Mouse (Mus musculus): ENCODE results near the gene Macrod2. TPM values are rescaled to one million over a fixed set of nuclear protein-coding genes. Genes with fewer than 3 reads are reported as not detected.
A peak's percentile ranks its signal among the peaks of the same experiment; 100 is the strongest.

Macrod2 gene
- polyA plus RNA-seq, 1 experiment from 2014 or later: 47.6 TPM

DNA sequence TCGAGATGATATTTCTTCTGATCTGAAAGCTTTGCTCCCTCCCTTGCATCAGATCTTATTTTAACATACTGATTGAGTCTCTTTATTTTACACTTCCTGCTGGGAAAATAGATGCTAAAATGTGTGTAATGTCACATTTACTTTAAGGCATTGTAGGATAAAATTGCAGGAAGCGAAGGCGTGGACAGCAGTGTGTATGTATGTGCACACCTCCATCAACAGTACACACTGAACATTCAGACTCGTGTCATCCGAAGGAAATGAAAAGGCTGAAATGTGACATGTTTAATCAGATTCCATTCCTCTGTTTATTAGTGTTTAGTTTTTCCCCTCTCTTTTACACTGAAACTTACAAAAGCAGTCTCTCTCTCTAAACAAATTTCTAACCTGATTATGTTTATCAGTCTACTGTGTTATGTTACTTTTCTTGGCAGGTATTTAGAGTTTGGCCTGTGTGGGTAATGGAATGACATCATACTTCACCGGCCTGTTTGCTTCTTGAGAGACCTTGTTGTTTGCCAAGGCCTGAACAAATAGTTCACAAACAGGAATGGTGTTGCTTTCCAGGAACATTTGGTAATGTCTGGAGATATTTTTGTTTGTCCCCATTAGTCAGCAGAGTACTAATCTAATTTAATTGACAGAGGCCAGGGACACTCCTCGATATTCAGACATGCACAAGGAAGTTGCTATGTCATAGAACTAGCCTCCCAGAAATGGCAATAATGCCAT, 1588.7 kb downstream of the Macrod2 start:
- WGBS: 91% methylated on average over 7 of the region's 7 CpGs
- no peaks in the 10 kb centered on the region for H3K4me1 ChIP-seq (replicated peaks; ENCODE audit: control insufficient read depth, insufficient read depth, low read length)
- no peak overlapping the region for H3K9ac ChIP-seq (ENCODE audit: low read length)
- no peak overlapping the region for H3K4me3 ChIP-seq (ENCODE audit: low read depth, low read length)
- no peak for DNase-seq (ENCODE audit: low spot score)
- ATAC-seq (replicated peaks; ENCODE audit: low FRiP score): no peak
- no peaks in the 10 kb centered on the region for H3K9me3 ChIP-seq (ENCODE audit: control insufficient read depth, low read length)
- H3K36me3 ChIP-seq (ENCODE audit: control insufficient read depth, insufficient read depth, low read length): no peaks in the 10 kb centered on the region
- no peak overlapping the region for H3K27ac ChIP-seq (ENCODE audit: low read depth, low read length)
- no peak overlapping the region for H3K4me2 ChIP-seq (ENCODE audit: low read depth, low read length, severe bottlenecking)
- H3K27me3 ChIP-seq (ENCODE audit: control insufficient read depth, insufficient read depth, low read length): no peaks in the 10 kb centered on the region

DNA sequence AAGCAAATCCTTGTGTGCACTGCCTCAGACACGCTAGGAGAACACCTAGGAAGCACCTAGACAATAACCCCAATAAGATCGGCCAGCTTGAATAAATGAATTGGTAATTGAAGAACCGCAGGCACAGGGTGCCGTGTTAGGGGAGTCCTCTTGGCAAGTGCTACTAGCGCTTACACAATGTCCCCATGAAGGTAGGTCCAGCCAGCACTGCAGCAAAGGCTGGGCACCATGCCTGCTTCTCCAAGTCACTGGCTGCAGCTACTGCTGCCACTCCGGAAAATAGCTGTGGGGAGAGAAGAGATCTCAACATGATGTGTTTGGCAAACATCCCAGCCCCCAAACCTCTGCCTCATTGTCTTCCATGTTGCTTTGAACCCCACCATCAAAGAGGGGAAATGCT, 1603.8 kb downstream of the Macrod2 start:
- no peaks in the 10 kb centered on the region for H3K4me1 ChIP-seq (replicated peaks; ENCODE audit: control insufficient read depth, insufficient read depth, low read length)
- DNase-seq (ENCODE audit: low spot score): no peak
- ATAC-seq (replicated peaks; ENCODE audit: low FRiP score): no peak
- no peak overlapping the region for H3K4me3 ChIP-seq (ENCODE audit: low read depth, low read length)
- WGBS: 79% methylated on average over 6 of the region's 6 CpGs
- H3K27ac ChIP-seq (ENCODE audit: low read depth, low read length): no peak overlapping the region
- no peaks in the 10 kb centered on the region for H3K9me3 ChIP-seq (ENCODE audit: control insufficient read depth, low read length)
- H3K27me3 ChIP-seq (ENCODE audit: control insufficient read depth, insufficient read depth, low read length): no peaks in the 10 kb centered on the region
- no peak overlapping the region for H3K4me2 ChIP-seq (ENCODE audit: low read depth, low read length, severe bottlenecking)
- H3K36me3 ChIP-seq (ENCODE audit: control insufficient read depth, insufficient read depth, low read length): no peaks in the 10 kb centered on the region
- no peak overlapping the region for H3K9ac ChIP-seq (ENCODE audit: low read length)

DNA sequence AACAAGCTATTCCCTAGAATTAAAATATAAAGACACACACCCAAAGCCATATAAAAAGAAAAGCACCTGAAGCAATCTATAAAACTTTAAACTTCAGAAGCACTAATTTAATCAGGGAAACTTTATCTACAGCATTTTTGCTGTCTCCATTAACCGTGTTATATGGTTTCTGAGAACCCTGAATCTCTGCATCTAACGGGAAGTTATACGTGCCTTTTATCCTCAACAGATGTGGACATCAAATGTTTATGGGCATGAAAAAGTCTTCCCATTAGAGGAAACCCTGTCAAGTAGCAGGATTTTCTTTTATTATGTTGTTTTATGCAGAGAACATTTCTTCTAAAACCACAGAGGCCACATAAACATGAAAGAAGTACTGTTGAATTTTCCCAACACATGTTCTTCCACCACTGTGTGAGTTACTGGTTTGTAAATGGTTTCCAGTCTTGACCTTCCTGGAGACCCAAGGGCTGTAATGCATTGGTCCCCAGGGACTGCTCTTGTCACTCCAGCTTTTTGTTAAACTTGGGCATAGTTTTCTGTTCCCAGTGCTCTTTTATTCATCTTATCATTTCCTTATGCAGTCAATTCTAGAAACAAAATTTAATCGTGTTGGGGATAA, 1629.5 kb downstream of the Macrod2 start:
- WGBS: 85% methylated on average over 4 of the region's 4 CpGs
- Histone ChIP-seq H3K27ac (ENCODE audit: low read depth, low read length) (no peak overlapping the region), H3K9me3 (ENCODE audit: control insufficient read depth, low read length) (no peaks in the 10 kb centered on the region), H3K4me1 (replicated peaks; ENCODE audit: control insufficient read depth, insufficient read depth, low read length) (no peaks in the 10 kb centered on the region), H3K4me2 (ENCODE audit: low read depth, low read length, severe bottlenecking) (no peak overlapping the region), H3K27me3 (ENCODE audit: control insufficient read depth, insufficient read depth, low read length) (no peaks in the 10 kb centered on the region), H3K36me3 (ENCODE audit: control insufficient read depth, insufficient read depth, low read length) (no peaks in the 10 kb centered on the region), H3K4me3 (ENCODE audit: low read depth, low read length) (no peak overlapping the region), H3K9ac (ENCODE audit: low read length) (no peak overlapping the region)
- DNase-seq (ENCODE audit: low spot score): no peak
- no peak for ATAC-seq (replicated peaks; ENCODE audit: low FRiP score)

- Histone ChIP-seq H3K9me3 (ENCODE audit: control insufficient read depth, low read length) (no peaks in the 10 kb centered on the region), H3K9ac (ENCODE audit: low read length) (no peak overlapping the region), H3K4me2 (ENCODE audit: low read depth, low read length, severe bottlenecking) (no peak overlapping the region), H3K4me3 (ENCODE audit: low read depth, low read length) (no peak overlapping the region), H3K4me1 (replicated peaks; ENCODE audit: control insufficient read depth, insufficient read depth, low read length) (no peaks in the 10 kb centered on the region; the same call in 1 of the 2 replicates), H3K27ac (ENCODE audit: low read depth, low read length) (no peak overlapping the region), H3K27me3 (ENCODE audit: control insufficient read depth, insufficient read depth, low read length) (no peaks in the 10 kb centered on the region), H3K36me3 (ENCODE audit: control insufficient read depth, insufficient read depth, low read length) (no peaks in the 10 kb centered on the region)
- DNase-seq (ENCODE audit: low spot score) (no peak), ATAC-seq (replicated peaks; ENCODE audit: low FRiP score) (no peak)
Measured at GRCm38 (mm10) chr2:142026721-142027120, 1631.6 kb downstream of the Macrod2 start.

DNA sequence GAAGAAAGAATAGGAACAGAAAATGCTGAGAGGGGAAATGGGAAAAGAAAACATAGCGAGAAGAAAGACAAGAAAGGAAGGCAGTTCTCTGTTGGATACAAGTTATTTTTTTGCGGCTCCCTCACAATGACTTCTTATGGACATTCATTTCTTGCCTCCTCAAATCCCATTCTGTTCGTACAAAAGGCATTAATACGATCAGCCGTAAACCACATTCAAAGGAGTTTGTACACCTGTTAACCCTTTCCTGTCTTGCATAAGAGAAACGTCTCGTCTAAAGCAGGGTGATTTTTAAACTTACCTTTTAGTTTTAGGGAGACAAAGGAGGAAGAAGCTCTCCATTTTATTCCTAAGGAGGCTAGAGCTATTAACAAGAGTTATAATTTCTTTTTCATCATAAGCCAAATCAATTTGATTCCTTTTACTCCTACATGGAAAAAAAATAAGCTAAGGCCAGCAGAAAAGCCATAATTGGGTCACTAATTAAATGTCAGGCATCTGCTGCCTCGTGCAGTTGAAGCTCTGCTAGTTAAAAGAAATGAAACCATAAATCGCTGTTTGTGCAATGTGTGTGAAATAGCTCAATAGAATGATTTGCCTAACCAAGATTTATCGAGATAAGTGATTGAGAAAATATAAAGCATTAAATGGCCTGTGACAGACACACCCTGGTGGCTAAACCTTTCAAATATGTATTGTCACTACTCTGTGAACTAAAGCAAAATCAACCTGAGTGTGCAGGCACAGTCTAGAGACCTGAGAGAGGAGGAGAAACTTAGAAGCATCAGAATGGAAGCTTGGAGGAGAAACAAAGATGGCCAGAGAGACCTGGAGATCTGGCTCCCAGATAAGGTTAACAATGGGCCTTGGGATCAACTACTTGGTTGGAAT, 1635.9 kb downstream of the Macrod2 start:
- no peaks in the 10 kb centered on the region for H3K36me3 ChIP-seq (ENCODE audit: control insufficient read depth, insufficient read depth, low read length)
- H3K9me3 ChIP-seq (ENCODE audit: control insufficient read depth, low read length): no peaks in the 10 kb centered on the region
- H3K4me1 ChIP-seq (replicated peaks; ENCODE audit: control insufficient read depth, insufficient read depth, low read length): no peaks in the 10 kb centered on the region; the same call in 1 of the 2 replicates
- H3K4me3 ChIP-seq (ENCODE audit: low read depth, low read length): no peak overlapping the region
- H3K4me2 ChIP-seq (ENCODE audit: low read depth, low read length, severe bottlenecking): 0 out of 2 replicates have a peak overlapping the region, but pooled peaks have one; percentile 0
- no peaks in the 10 kb centered on the region for H3K27me3 ChIP-seq (ENCODE audit: control insufficient read depth, insufficient read depth, low read length)
- H3K27ac ChIP-seq (ENCODE audit: low read depth, low read length): no peak overlapping the region
- ATAC-seq (replicated peaks; ENCODE audit: low FRiP score): peak; percentile 28; the same call in 1 of the 2 replicates
- no peak overlapping the region for H3K9ac ChIP-seq (ENCODE audit: low read length)
- 22% methylated on average over 10 of the region's 10 CpGs for WGBS
- DNase-seq (ENCODE audit: low spot score): no peak

- H3K4me2 ChIP-seq (ENCODE audit: low read depth, low read length, severe bottlenecking): no peak overlapping the region
- no peaks in the 10 kb centered on the region for H3K9me3 ChIP-seq (ENCODE audit: control insufficient read depth, low read length)
- ATAC-seq (replicated peaks; ENCODE audit: low FRiP score) (no peak), DNase-seq (ENCODE audit: low spot score) (no peak)
- H3K4me3 ChIP-seq (ENCODE audit: low read depth, low read length): no peak overlapping the region
- peaks cover 5% of the 10 kb centered on the region; the same call in 1 of the 2 replicates for H3K4me1 ChIP-seq (replicated peaks; ENCODE audit: control insufficient read depth, insufficient read depth, low read length)
- no peak overlapping the region for H3K27ac ChIP-seq (ENCODE audit: low read depth, low read length)
- H3K9ac ChIP-seq (ENCODE audit: low read length): no peak overlapping the region
- no peaks in the 10 kb centered on the region for H3K36me3 ChIP-seq (ENCODE audit: control insufficient read depth, insufficient read depth, low read length)
- WGBS: 92% methylated on average over 6 of the region's 6 CpGs
- H3K27me3 ChIP-seq (ENCODE audit: control insufficient read depth, insufficient read depth, low read length): no peaks in the 10 kb centered on the region
Measured at GRCm38 (mm10) chr2:142055576-142055975, 1660.5 kb downstream of the Macrod2 start.

GRCm38 (mm10) chr2:142057889-142058750, 1663.0 kb downstream of the Macrod2 start:
- DNase-seq (ENCODE audit: low spot score) (no peak), ATAC-seq (replicated peaks; ENCODE audit: low FRiP score) (no peak; the same call in 1 of the 2 replicates)
- Histone ChIP-seq H3K36me3 (ENCODE audit: control insufficient read depth, insufficient read depth, low read length) (no peaks in the 10 kb centered on the region), H3K9ac (ENCODE audit: low read length) (no peak overlapping the region), H3K9me3 (ENCODE audit: control insufficient read depth, low read length) (no peaks in the 10 kb centered on the region), H3K4me1 (replicated peaks; ENCODE audit: control insufficient read depth, insufficient read depth, low read length) (peaks cover 5% of the 10 kb centered on the region; the same call in 1 of the 2 replicates), H3K4me2 (ENCODE audit: low read depth, low read length, severe bottlenecking) (no peak overlapping the region), H3K27ac (ENCODE audit: low read depth, low read length) (no peak overlapping the region), H3K4me3 (ENCODE audit: low read depth, low read length) (no peak overlapping the region), H3K27me3 (ENCODE audit: control insufficient read depth, insufficient read depth, low read length) (no peaks in the 10 kb centered on the region)
- 53% methylated on average over 14 of the region's 14 CpGs for WGBS

GRCm38 (mm10) chr2:142058751-142059090, 1663.6 kb downstream of the Macrod2 start:
- Histone ChIP-seq H3K9ac (ENCODE audit: low read length) (no peak overlapping the region), H3K4me3 (ENCODE audit: low read depth, low read length) (no peak overlapping the region), H3K27ac (ENCODE audit: low read depth, low read length) (no peak overlapping the region), H3K9me3 (ENCODE audit: control insufficient read depth, low read length) (no peaks in the 10 kb centered on the region), H3K4me1 (replicated peaks; ENCODE audit: control insufficient read depth, insufficient read depth, low read length) (peaks cover 5% of the 10 kb centered on the region; the same call in 1 of the 2 replicates), H3K4me2 (ENCODE audit: low read depth, low read length, severe bottlenecking) (no peak overlapping the region), H3K36me3 (ENCODE audit: control insufficient read depth, insufficient read depth, low read length) (no peaks in the 10 kb centered on the region), H3K27me3 (ENCODE audit: control insufficient read depth, insufficient read depth, low read length) (no peaks in the 10 kb centered on the region)
- WGBS: 68% methylated on average over 2 of the region's 2 CpGs
- DNase-seq (ENCODE audit: low spot score): no peak
- no peak for ATAC-seq (replicated peaks; ENCODE audit: low FRiP score)
